Mouse (Mus musculus) hindbrain, embryonic 10.5 days (tissue): ENCODE results near the gene Runx2. TPM values are rescaled to one million over a fixed set of nuclear protein-coding genes. Genes with fewer than 3 reads are reported as not detected.

ENCODE experiments used
- DNase-seq: peaks from one replicate; pipeline ENCODE4 v3.0.0-alpha.2; 2017; ENCODE audit warnings: low spot score
- H3K27ac ChIP-seq: fragments of 300-500 bp; sonication (generic); 2 replicates; pipeline ENCODE4 v1.5.1; 2016; ENCODE audit warnings: mild to moderate bottlenecking, moderate library complexity
- H3K27me3 ChIP-seq: fragments of 300-500 bp; sonication (generic); 2 replicates; pipeline ENCODE4 v1.6.1; 2016; ENCODE audit warnings: mild to moderate bottlenecking; ENCODE audit not compliant: poor library complexity, insufficient read depth, severe bottlenecking
- H3K36me3 ChIP-seq: fragments of 300-500 bp; sonication (generic); 2 replicates; pipeline ENCODE4 v1.6.1; 2016; ENCODE audit warnings: mild to moderate bottlenecking, moderate library complexity
- H3K4me1 ChIP-seq: fragments of 300-500 bp; sonication (generic); replicated peaks from 2 replicates; pipeline ENCODE4 v1.6.1; 2016; ENCODE audit warnings: mild to moderate bottlenecking
- H3K4me3 ChIP-seq: fragments of 300-500 bp; sonication (generic); 2 replicates; pipeline ENCODE4 v1.5.1; 2016; ENCODE audit warnings: mild to moderate bottlenecking, moderate library complexity
- H3K9me3 ChIP-seq: fragments of 300-500 bp; sonication (generic); 2 replicates; pipeline ENCODE4 v1.6.1; 2016; ENCODE audit warnings: mild to moderate bottlenecking, moderate library complexity
- WGBS: fragments of 180-500 bp; shearing (Covaris S2); methylation state at CpG from one replicate; pipeline ENCODE4 v1.1.7; 2016; 5-methylcytosine and 5-hydroxymethylcytosine counted together
- polyA plus RNA-seq: library from polyadenylated mRNA; unstranded; fragments of >200 nt; fragmentation: Nextera tagmentation; extraction: Ambion mirVana; gene quantifications from 2 replicates; pipeline ENCODE4 v1.2.1, GENCODE M21; 2016

Gene Runx2
- polyA plus RNA-seq, 1 experiment from 2014 or later, result 0.52 TPM

- H3K9me3 ChIP-seq, result no peaks in the 10 kb centered on the region
- no peak overlapping the region for H3K4me3 ChIP-seq
- 93% methylated on average over 16 of the region's 16 CpGs for WGBS
- no peak for DNase-seq
- H3K27ac ChIP-seq, result no peak overlapping the region
- no peaks in the 10 kb centered on the region for H3K36me3 ChIP-seq
- H3K27me3 ChIP-seq, result peaks cover 23% of the 10 kb centered on the region
- no peaks in the 10 kb centered on the region for H3K4me1 ChIP-seq
Observed at GRCm38 (mm10) chr17:44724805-44725480, 89.7 kb downstream of the Runx2 start.

GRCm38 (mm10) chr17:44724255-44724654 is 90.3 kb downstream of the Runx2 start:
- Histone ChIP-seq H3K9me3 (no peaks in the 10 kb centered on the region), H3K4me3 (no peak overlapping the region), H3K27me3 (peaks cover 19% of the 10 kb centered on the region), H3K36me3 (no peaks in the 10 kb centered on the region), H3K27ac (no peak overlapping the region), H3K4me1 (no peaks in the 10 kb centered on the region)
- 89% methylated on average over 11 of the region's 11 CpGs for WGBS
- DNase-seq, result no peak

GRCm38 (mm10) chr17:44722103-44722792 is 92.3 kb downstream of the Runx2 start:
- H3K36me3 ChIP-seq, result no peaks in the 10 kb centered on the region
- no peak overlapping the region for H3K4me3 ChIP-seq
- peaks cover 4% of the 10 kb centered on the region; the same call in 1 of the 2 replicates for H3K27me3 ChIP-seq
- H3K9me3 ChIP-seq, result no peaks in the 10 kb centered on the region
- H3K27ac ChIP-seq, result no peak overlapping the region
- H3K4me1 ChIP-seq, result peaks cover 9% of the 10 kb centered on the region
- DNase-seq, result no peak
- 75% methylated on average over 8 of the region's 8 CpGs for WGBS

- no peaks in the 10 kb centered on the region for H3K36me3 ChIP-seq
- no peak overlapping the region for H3K27ac ChIP-seq
- 74% methylated on average over 6 of the region's 6 CpGs for WGBS
- no peak overlapping the region for H3K4me3 ChIP-seq
- H3K9me3 ChIP-seq, result no peaks in the 10 kb centered on the region
- peaks cover 4% of the 10 kb centered on the region; the same call in 1 of the 2 replicates for H3K27me3 ChIP-seq
- no peak for DNase-seq
- peaks cover 9% of the 10 kb centered on the region for H3K4me1 ChIP-seq
Observed at GRCm38 (mm10) chr17:44718591-44718990, 96.0 kb downstream of the Runx2 start.

GRCm38 (mm10) chr17:44718036-44718435 is 96.6 kb downstream of the Runx2 start:
- H3K36me3 ChIP-seq, result no peaks in the 10 kb centered on the region
- H3K9me3 ChIP-seq, result no peaks in the 10 kb centered on the region
- peaks cover 9% of the 10 kb centered on the region for H3K4me1 ChIP-seq
- no peak overlapping the region for H3K4me3 ChIP-seq
- WGBS, result 47% methylated on average over 6 of the region's 6 CpGs
- no peak for DNase-seq
- peaks cover 4% of the 10 kb centered on the region; the same call in 1 of the 2 replicates for H3K27me3 ChIP-seq
- H3K27ac ChIP-seq, result no peak overlapping the region

GRCm38 (mm10) chr17:44714116-44714515 is 100.5 kb downstream of the Runx2 start:
- Histone ChIP-seq H3K4me1 (peaks cover 14% of the 10 kb centered on the region), H3K27ac (no peak overlapping the region), H3K27me3 (no peaks in the 10 kb centered on the region), H3K9me3 (no peaks in the 10 kb centered on the region), H3K36me3 (no peaks in the 10 kb centered on the region), H3K4me3 (no peak overlapping the region)
- 94% methylated on average over 4 of the region's 4 CpGs for WGBS
- DNase-seq, result no peak

- Histone ChIP-seq H3K27ac (no peak overlapping the region), H3K36me3 (no peaks in the 10 kb centered on the region), H3K4me3 (no peak overlapping the region), H3K4me1 (peaks cover 14% of the 10 kb centered on the region), H3K27me3 (no peaks in the 10 kb centered on the region), H3K9me3 (no peaks in the 10 kb centered on the region)
- no peak for DNase-seq
- WGBS, result 95% methylated on average over 8 of the region's 8 CpGs
Observed at GRCm38 (mm10) chr17:44713404-44713803, 101.2 kb downstream of the Runx2 start.

GRCm38 (mm10) chr17:44709516-44710252 is 104.9 kb downstream of the Runx2 start:
- Histone ChIP-seq H3K27me3 (no peaks in the 10 kb centered on the region), H3K36me3 (no peaks in the 10 kb centered on the region), H3K9me3 (no peaks in the 10 kb centered on the region), H3K4me3 (no peak overlapping the region), H3K4me1 (0 out of 2 replicates have a peak, but pooled peaks cover 5% of the 10 kb centered on the region), H3K27ac (no peak overlapping the region)
- 75% methylated on average over 11 of the region's 11 CpGs for WGBS
- no peak for DNase-seq

GRCm38 (mm10) chr17:44707956-44708355 is 106.6 kb downstream of the Runx2 start:
- 96% methylated on average over 3 of the region's 3 CpGs for WGBS
- H3K27me3 ChIP-seq, result no peaks in the 10 kb centered on the region
- no peaks in the 10 kb centered on the region for H3K36me3 ChIP-seq
- H3K9me3 ChIP-seq, result no peaks in the 10 kb centered on the region
- DNase-seq, result no peak
- no peak overlapping the region for H3K4me3 ChIP-seq
- H3K27ac ChIP-seq, result no peak overlapping the region
- 0 out of 2 replicates have a peak, but pooled peaks cover 5% of the 10 kb centered on the region for H3K4me1 ChIP-seq

GRCm38 (mm10) chr17:44706531-44706930 is 108.1 kb downstream of the Runx2 start:
- Histone ChIP-seq H3K4me1 (0 out of 2 replicates have a peak, but pooled peaks cover 5% of the 10 kb centered on the region), H3K4me3 (no peak overlapping the region), H3K36me3 (no peaks in the 10 kb centered on the region), H3K9me3 (no peaks in the 10 kb centered on the region), H3K27me3 (no peaks in the 10 kb centered on the region), H3K27ac (no peak overlapping the region)
- no peak for DNase-seq
- 93% methylated on average over 10 of the region's 10 CpGs for WGBS

- DNase-seq, result no peak
- no peaks in the 10 kb centered on the region for H3K36me3 ChIP-seq
- H3K27ac ChIP-seq, result no peak overlapping the region
- no peak overlapping the region for H3K4me3 ChIP-seq
- WGBS, result 57% methylated on average over 14 of the region's 14 CpGs
- no peaks in the 10 kb centered on the region for H3K9me3 ChIP-seq
- H3K27me3 ChIP-seq, result no peaks in the 10 kb centered on the region
- H3K4me1 ChIP-seq, result no peaks in the 10 kb centered on the region
Observed at GRCm38 (mm10) chr17:44702506-44703298, 111.9 kb downstream of the Runx2 start.

GRCm38 (mm10) chr17:44701531-44701930 is 113.1 kb downstream of the Runx2 start:
- DNase-seq, result no peak
- H3K36me3 ChIP-seq, result no peaks in the 10 kb centered on the region
- no peaks in the 10 kb centered on the region for H3K4me1 ChIP-seq
- H3K27me3 ChIP-seq, result no peaks in the 10 kb centered on the region
- WGBS, result 86% methylated on average over 4 of the region's 4 CpGs
- no peak overlapping the region for H3K27ac ChIP-seq
- no peak overlapping the region for H3K4me3 ChIP-seq
- no peaks in the 10 kb centered on the region for H3K9me3 ChIP-seq
